Mouse (Mus musculus) hindbrain, postnatal 0 days (tissue): Measurements from ENCODE around the gene Ell. TPM values are rescaled to one million over a fixed set of nuclear protein-coding genes. Genes with fewer than 3 reads are reported as not detected.

Experiments used
- ATAC-seq: fragments of 200-750 bp; cut with Nextera tagmentation; 2 replicates; pipeline ENCODE4 v1.8.0; 2017; ENCODE audit warnings: mild to moderate bottlenecking, moderate TSS enrichment, moderate library complexity
- DNase-seq: peaks from one replicate; pipeline ENCODE4 v3.0.0-alpha.2; 2015; ENCODE audit warnings: low spot score
- H3K27ac ChIP-seq: fragments of 300-500 bp; sonication (generic); 2 replicates; pipeline ENCODE4 v1.5.1; 2014; ENCODE audit warnings: mild to moderate bottlenecking
- H3K27me3 ChIP-seq: fragments of 300-500 bp; sonication (generic); 2 replicates; pipeline ENCODE4 v1.6.1; 2014; ENCODE audit warnings: low read length, mixed read lengths; ENCODE audit not compliant: insufficient read depth
- H3K36me3 ChIP-seq: fragments of 300-500 bp; sonication (generic); 2 replicates; pipeline ENCODE4 v1.6.1; 2014; ENCODE audit warnings: low read length, mixed read lengths; ENCODE audit not compliant: insufficient read depth
- H3K4me1 ChIP-seq: fragments of 300-500 bp; sonication (generic); 2 replicates; pipeline ENCODE4 v1.6.1; 2014; ENCODE audit warnings: antibody characterized with exemption, low read length, mixed read lengths; ENCODE audit not compliant: insufficient read depth
- H3K4me2 ChIP-seq: fragments of 300-500 bp; sonication (generic); 2 replicates; pipeline ENCODE4 v1.6.1; 2014; ENCODE audit warnings: low read depth, mild to moderate bottlenecking, low read length, moderate library complexity, mixed read lengths
- H3K4me3 ChIP-seq: fragments of 300-500 bp; sonication (generic); 2 replicates; pipeline ENCODE4 v1.5.1; 2014; ENCODE audit warnings: low read length
- H3K9ac ChIP-seq: fragments of 300-500 bp; sonication (generic); replicated peaks from 2 replicates; pipeline ENCODE4 v1.6.1; 2014; ENCODE audit warnings: mild to moderate bottlenecking, low read length, moderate library complexity, mixed read lengths
- H3K9me3 ChIP-seq: fragments of 300-500 bp; sonication (generic); 2 replicates; pipeline ENCODE4 v1.6.1; 2016; ENCODE audit warnings: low read length, mixed read lengths
- CTCF ChIP-seq: IDR thresholded peaks from 2 replicates; pipeline ENCODE4 v1.5.1; 2016; ENCODE audit warnings: antibody characterized with exemption, control low read depth, low read depth
- WGBS: fragments of 180-500 bp; shearing (Covaris S2); extraction: QIAGEN DNeasy Blood & Tissue Kit; methylation state at CpG from one replicate; pipeline ENCODE4 v1.1.7; 2014; 5-methylcytosine and 5-hydroxymethylcytosine counted together
- polyA plus RNA-seq: library from polyadenylated mRNA; unstranded; fragments of >200 nt; fragmentation: Nextera tagmentation; extraction: Ambion mirVana; gene quantifications from 2 replicates; pipeline ENCODE4 v1.2.1, GENCODE M21; 2015
- total RNA-seq: library from RNA; depleted of rRNA; stranded (reverse); fragments of >200 nt; gene quantifications from 2 replicates; pipeline ENCODE4 v1.2.3, GENCODE M21; 2014

Gene Ell
- total and polyA plus RNA-seq, 2 experiments from 2014 or later = 10.8 to 16.7 TPM

DNA sequence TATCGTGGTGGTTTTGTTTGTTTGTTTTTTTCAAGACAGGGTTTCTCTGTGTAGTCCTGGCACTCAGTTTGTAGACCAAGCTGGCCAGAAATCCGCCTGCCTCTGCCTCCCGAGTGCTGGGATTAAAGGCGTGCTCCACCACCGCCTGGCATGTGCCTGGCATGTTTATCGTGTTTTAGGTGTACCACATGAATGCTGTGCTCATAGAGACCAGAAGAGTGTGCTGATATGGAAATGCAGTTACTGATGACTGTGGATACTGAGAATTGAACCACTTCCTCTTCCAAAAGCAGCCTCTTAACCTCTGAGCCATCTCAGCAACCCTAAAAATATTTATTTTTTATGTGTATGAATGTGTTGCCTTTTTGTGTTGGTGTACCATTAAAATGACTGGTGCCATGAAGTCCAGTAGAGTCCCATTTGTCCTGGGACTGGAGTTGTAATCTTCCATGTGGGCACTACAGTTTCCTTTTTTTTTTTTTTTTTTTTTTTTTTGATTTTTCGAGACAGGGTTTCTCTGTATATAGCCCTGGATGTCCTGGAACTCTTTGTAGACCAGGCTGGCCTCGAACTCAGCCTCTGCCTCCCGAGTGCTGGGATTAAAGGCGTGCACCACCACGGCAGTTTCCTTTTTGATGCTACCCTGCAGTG is 26.9 kb upstream of the Ell start:
- Histone ChIP-seq H3K27ac (no peak overlapping the region), H3K4me1 (peaks cover 4% of the 10 kb centered on the region; the same call in 1 of the 2 replicates), H3K27me3 (no peaks in the 10 kb centered on the region), H3K9me3 (no peaks in the 10 kb centered on the region), H3K4me2 (no peak overlapping the region), H3K4me3 (no peak overlapping the region), H3K36me3 (peaks cover 17% of the 10 kb centered on the region; the same call in 1 of the 2 replicates), H3K9ac (no peak overlapping the region)
- WGBS = 92% methylated on average over 11 of the region's 11 CpGs
- no peak for DNase-seq
- TF ChIP-seq CTCF = no peak
- ATAC-seq = no peak

- Histone ChIP-seq H3K27ac (no peak overlapping the region), H3K27me3 (no peaks in the 10 kb centered on the region), H3K9me3 (no peaks in the 10 kb centered on the region), H3K9ac (no peak overlapping the region), H3K4me2 (no peak overlapping the region), H3K4me1 (peaks cover 4% of the 10 kb centered on the region; the same call in 1 of the 2 replicates), H3K4me3 (no peak overlapping the region), H3K36me3 (peaks cover 13% of the 10 kb centered on the region; the same call in 1 of the 2 replicates)
- no peak for ATAC-seq
- WGBS = 43% methylated on average over 2 of the region's 2 CpGs
- no peak for TF ChIP-seq CTCF
- no peak for DNase-seq
Observed at GRCm38 (mm10) chr8:70513441-70513840, 25.8 kb upstream of the Ell start.

- H3K36me3 ChIP-seq = peaks cover 10% of the 10 kb centered on the region; the same call in 1 of the 2 replicates
- H3K9ac ChIP-seq = no peak overlapping the region
- H3K4me1 ChIP-seq = 0 out of 2 replicates have a peak, but pooled peaks cover 5% of the 10 kb centered on the region
- no peak overlapping the region for H3K27ac ChIP-seq
- 82% methylated on average over 10 of the region's 10 CpGs for WGBS
- ATAC-seq (no peak), DNase-seq (no peak)
- TF ChIP-seq CTCF = no peak
- H3K27me3 ChIP-seq = no peaks in the 10 kb centered on the region
- H3K9me3 ChIP-seq = no peaks in the 10 kb centered on the region
- H3K4me2 ChIP-seq = no peak overlapping the region
- no peak overlapping the region for H3K4me3 ChIP-seq
Observed at GRCm38 (mm10) chr8:70517940-70518643, 21.2 kb upstream of the Ell start.

- no peak overlapping the region for H3K4me3 ChIP-seq
- 0 out of 2 replicates have a peak, but pooled peaks cover 9% of the 10 kb centered on the region for H3K4me1 ChIP-seq
- H3K27me3 ChIP-seq = no peaks in the 10 kb centered on the region
- no peak for TF ChIP-seq CTCF
- H3K27ac ChIP-seq = no peak overlapping the region
- DNase-seq (no peak), ATAC-seq (no peak)
- peaks cover 10% of the 10 kb centered on the region; the same call in 1 of the 2 replicates for H3K36me3 ChIP-seq
- no peak overlapping the region for H3K9ac ChIP-seq
- WGBS = 90% methylated on average over 6 of the region's 6 CpGs
- no peak overlapping the region for H3K4me2 ChIP-seq
- H3K9me3 ChIP-seq = no peaks in the 10 kb centered on the region
Observed at GRCm38 (mm10) chr8:70519043-70519442, 20.2 kb upstream of the Ell start.

DNA sequence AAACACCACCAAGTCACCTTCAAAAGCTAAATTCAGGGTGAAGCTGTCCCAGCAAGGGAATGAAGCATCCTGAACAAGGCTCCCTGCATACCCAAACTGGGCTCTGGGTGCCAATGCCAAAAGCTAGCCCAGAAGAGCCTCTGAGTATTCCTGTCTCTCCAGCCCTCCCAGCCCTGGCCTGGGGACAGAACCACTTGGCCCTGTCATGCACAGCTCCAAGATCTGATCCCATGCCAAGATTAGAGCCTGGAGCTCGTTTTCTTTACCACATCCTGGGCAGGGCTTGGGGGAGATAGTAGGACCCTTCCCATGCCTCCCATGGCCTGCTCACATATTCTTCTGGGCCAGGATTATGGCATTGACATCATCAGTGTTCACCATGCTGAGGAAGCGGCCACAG is 19.7 kb upstream of the Ell start:
- WGBS = 60% methylated on average over 2 of the region's 2 CpGs
- Histone ChIP-seq H3K27me3 (no peaks in the 10 kb centered on the region), H3K27ac (no peak overlapping the region), H3K4me1 (0 out of 2 replicates have a peak, but pooled peaks cover 9% of the 10 kb centered on the region), H3K4me3 (no peak overlapping the region), H3K36me3 (peaks cover 10% of the 10 kb centered on the region; the same call in 1 of the 2 replicates), H3K4me2 (no peak overlapping the region), H3K9ac (no peak overlapping the region), H3K9me3 (no peaks in the 10 kb centered on the region)
- DNase-seq = no peak
- no peak for TF ChIP-seq CTCF
- no peak for ATAC-seq

DNA sequence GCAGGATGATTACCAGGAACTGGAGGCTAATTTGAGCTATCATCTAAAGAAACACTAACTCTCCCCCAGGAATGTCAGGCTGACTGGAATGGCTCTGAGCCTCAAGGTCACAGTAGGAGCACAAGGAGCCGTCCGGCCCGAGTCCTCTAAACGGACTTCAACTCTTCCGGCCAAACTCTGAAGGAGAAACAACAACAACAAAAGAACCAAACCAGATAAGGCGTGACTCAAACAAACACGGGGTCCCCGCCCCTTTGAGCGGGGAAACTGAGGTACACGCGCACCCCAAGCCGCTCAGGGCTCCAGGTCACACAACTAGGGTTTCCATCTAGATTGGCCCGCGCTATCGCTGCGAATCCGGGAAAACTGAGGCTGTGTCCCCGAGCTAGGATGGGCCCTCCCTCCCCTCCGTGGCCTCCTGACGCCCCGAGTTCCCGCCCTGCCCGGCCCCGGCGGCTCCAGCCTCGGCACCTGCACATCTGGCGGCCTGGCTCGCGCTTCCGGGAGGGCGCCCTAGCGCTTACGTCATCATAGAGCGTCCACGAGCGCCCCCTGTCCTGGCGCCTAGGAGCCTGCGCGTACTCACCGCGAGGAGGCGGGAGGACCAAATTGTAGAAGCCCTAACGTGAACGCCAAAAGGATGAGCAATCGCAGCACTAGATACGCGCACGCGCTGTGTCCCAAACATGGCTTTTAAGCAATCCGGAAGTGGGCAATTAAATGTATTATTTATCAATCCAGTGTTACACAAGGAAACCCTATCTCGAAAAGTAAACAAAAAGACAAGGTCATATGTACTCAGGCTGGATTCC is 16.5 kb upstream of the Ell start:
- peak; percentile 75 for TF ChIP-seq CTCF
- Histone ChIP-seq H3K27me3 (no peaks in the 10 kb centered on the region), H3K4me2 (peak overlapping the region; percentile 92), H3K9ac (peak overlapping the region; percentile 65), H3K36me3 (peaks cover 6% of the 10 kb centered on the region; the same call in 1 of the 2 replicates), H3K4me3 (peak overlapping the region; percentile 89), H3K9me3 (no peaks in the 10 kb centered on the region), H3K27ac (peak overlapping the region; percentile 90), H3K4me1 (0 out of 2 replicates have a peak, but pooled peaks cover 9% of the 10 kb centered on the region)
- DNase-seq (peak; percentile 99), ATAC-seq (peak; percentile 88)
- under 1% methylated on average over 50 of the region's 51 CpGs for WGBS
